Mouse (Mus musculus) CH12.LX (cell line): ENCODE measurements at regions not wholly inside any gene's neighbourhood (a gene's known extent, or its start where the extent isn't known, plus 50 kb on each side); places are given as distances from the start of the nearest gene placed in this dataset.

Experiments used
- CTCF ChIP-seq, 2 experiments: IDR thresholded peaks in 1 of 2; conservative IDR thresholded peaks in 1 of 2; 2 replicates each; pipeline ENCODE4 v1.5.1; 2011 to 2012; ENCODE audit warnings: low read depth in 2 of 2, low read length in 2 of 2, improper control_type of control experiment in 1 of 2, inconsistent platforms in 1 of 2, mild to moderate bottlenecking in 1 of 2, moderate library complexity in 1 of 2
- EP300 ChIP-seq: IDR thresholded peaks from 2 replicates; pipeline ENCODE4 v1.6.1; 2011; ENCODE audit warnings: low read length, improper control_type of control experiment
- POLR2A ChIP-seq: IDR thresholded peaks from 2 replicates; pipeline ENCODE4 v1.6.1; 2011; ENCODE audit warnings: low read depth, mild to moderate bottlenecking, improper control_type of control experiment, low read length
- POLR2AphosphoS2 ChIP-seq: IDR thresholded peaks from 2 replicates; pipeline ENCODE4 v1.6.1; 2011; ENCODE audit warnings: low read depth, low read length, improper control_type of control experiment
- RAD21 ChIP-seq: IDR thresholded peaks from 2 replicates; pipeline ENCODE4 v1.6.1; 2011; ENCODE audit warnings: low read depth, mild to moderate bottlenecking, low read length, improper control_type of control experiment, moderate library complexity
- TBP ChIP-seq: conservative IDR thresholded peaks from 2 replicates; pipeline ENCODE4 v1.6.1; 2011; ENCODE audit warnings: low read depth, low read length, improper control_type of control experiment
- USF1 ChIP-seq: IDR thresholded peaks from 2 replicates; pipeline ENCODE4 v1.6.1; 2014; ENCODE audit warnings: low read depth, mild to moderate bottlenecking, inconsistent platforms, low read length, improper control_type of control experiment
- USF2 ChIP-seq: conservative IDR thresholded peaks from 2 replicates; pipeline ENCODE4 v1.6.1; 2011; ENCODE audit warnings: low read depth, low read length, improper control_type of control experiment

DNA sequence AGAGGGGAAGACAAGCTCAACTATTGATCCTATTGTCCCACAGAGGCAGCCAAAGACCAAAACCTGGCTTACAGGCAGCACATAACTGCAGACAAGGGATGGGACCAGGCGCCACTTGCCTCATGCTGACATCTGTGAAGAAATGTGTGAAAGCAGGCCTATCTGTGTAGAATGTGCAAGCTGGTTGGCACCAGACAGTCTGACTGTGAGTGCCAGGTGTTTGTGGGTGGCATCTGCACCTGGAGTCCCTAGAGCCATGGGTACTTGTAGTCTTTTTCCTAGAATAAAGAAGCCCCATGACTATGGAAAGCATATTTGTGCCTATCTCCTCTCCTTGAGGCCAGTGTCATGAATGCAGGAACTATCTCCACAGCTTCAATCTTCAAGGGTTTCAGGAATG, 208.4 kb downstream of the Ppargc1a start:
- TF ChIP-seq EP300 = no peak
- TF ChIP-seq POLR2A = no peak
- TF ChIP-seq CTCF (conservative IDR thresholded peaks at IDR 0.05 in 1 of 2, IDR thresholded peaks at IDR 0.05 in 1 of 2; ENCODE audit: low read depth in 2 of 2, low read length in 2 of 2) = no peak
- TF ChIP-seq TBP = no peak
- no peak for TF ChIP-seq POLR2AphosphoS2
- no peak for TF ChIP-seq USF2
- no peak for TF ChIP-seq USF1
- no peak for TF ChIP-seq RAD21
